Mouse (Mus musculus) monocyte, adult 5-6 weeks (primary cell): Measurements from ENCODE around the gene Gca. TPM values are rescaled to one million over a fixed set of nuclear protein-coding genes. Genes with fewer than 3 reads are reported as not detected.

Experiments
- total RNA-seq: library from RNA; stranded (forward); fragments of 200-1000, 200-491, 200-594 nt; gene quantifications from 3 replicates; pipeline ENCODE4 v1.2.3, GENCODE M21; 2017

Gene Gca
- total RNA-seq, 1 experiment from 2014 or later: 1.3 TPM

Other genes with a start within 250 kb of the Gca start
- gene Gcg, start 180.6 kb upstream of the Gca start, total RNA-seq: not detected in 3 replicates
- 0.78 to 3.0 TPM (median 2.2 TPM) in 3 replicates for gene Fap, start 90.2 kb upstream of the Gca start, total RNA-seq
- 27.3 to 53.1 TPM (median 48.1 TPM) in 3 replicates for gene Ifih1, start 18.0 kb upstream of the Gca start, total RNA-seq